Mouse (Mus musculus): ENCODE results near the gene Naa80. TPM values are rescaled to one million over a fixed set of nuclear protein-coding genes. Genes with fewer than 3 reads are reported as not detected.

Gene Naa80
- polyA plus RNA-seq, 1 experiment from 2014 or later = 15.1 TPM

- DNase-seq (ENCODE audit: low spot score) (peak; percentile 96), ATAC-seq (ENCODE audit: insufficient read depth, low FRiP score, low TSS enrichment) (peak; percentile 81)
- Histone ChIP-seq H3K9me3 (ENCODE audit: control insufficient read depth, low read length) (no peaks in the 10 kb centered on the region), H3K27me3 (ENCODE audit: control insufficient read depth, insufficient read depth, low read length) (no peaks in the 10 kb centered on the region), H3K4me2 (ENCODE audit: low read depth) (peak within 1 kb of the TSS; percentile 85), H3K9ac (ENCODE audit: low read length) (peak within 1 kb of the TSS; percentile 65), H3K4me1 (ENCODE audit: control insufficient read depth, insufficient read depth, low read length) (peaks cover 19% of the 10 kb centered on the region), H3K27ac (ENCODE audit: low read depth, low read length) (no peak within 1 kb of the TSS; the same call in 1 of the 2 replicates), H3K4me3 (ENCODE audit: low read depth, low read length) (peak within 1 kb of the TSS; percentile 52), H3K36me3 (ENCODE audit: control insufficient read depth, insufficient read depth, low read length) (peaks cover 16% of the 10 kb centered on the region)
- whole genome bisulfite sequencing = under 1% methylated on average over 46 of the region's 46 CpGs
These were observed 37.0 kb upstream of the Naa80 start, which contains the start of the genes Cyb561d2 and Nprl2 for GRCm38 (mm10) chr9:107541474-107542351. Cyb561d2 (minus strand) TSS chr9:107542193. Nprl2 (plus strand) TSS chr9:107542226.

GRCm38 (mm10) chr9:107542352-107542686, 36.4 kb upstream of the Naa80 start:
- peak overlapping the region; percentile 65 for H3K9ac ChIP-seq (ENCODE audit: low read length)
- H3K9me3 ChIP-seq (ENCODE audit: control insufficient read depth, low read length) = no peaks in the 10 kb centered on the region
- DNase-seq (ENCODE audit: low spot score) (no peak), ATAC-seq (ENCODE audit: insufficient read depth, low FRiP score, low TSS enrichment) (no peak)
- H3K4me1 ChIP-seq (ENCODE audit: control insufficient read depth, insufficient read depth, low read length) = peaks cover 20% of the 10 kb centered on the region
- WGBS = 2% methylated on average over 11 of the region's 11 CpGs
- H3K27ac ChIP-seq (ENCODE audit: low read depth, low read length) = no peak overlapping the region
- no peaks in the 10 kb centered on the region for H3K27me3 ChIP-seq (ENCODE audit: control insufficient read depth, insufficient read depth, low read length)
- peak overlapping the region; percentile 52 for H3K4me3 ChIP-seq (ENCODE audit: low read depth, low read length)
- peak overlapping the region; percentile 85 for H3K4me2 ChIP-seq (ENCODE audit: low read depth)
- peaks cover 16% of the 10 kb centered on the region for H3K36me3 ChIP-seq (ENCODE audit: control insufficient read depth, insufficient read depth, low read length)

GRCm38 (mm10) chr9:107542721-107543120, 36.0 kb upstream of the Naa80 start:
- DNase-seq (ENCODE audit: low spot score) (no peak), ATAC-seq (ENCODE audit: insufficient read depth, low FRiP score, low TSS enrichment) (no peak)
- 47% methylated on average over 8 of the region's 8 CpGs for WGBS
- Histone ChIP-seq H3K27ac (ENCODE audit: low read depth, low read length) (no peak overlapping the region), H3K36me3 (ENCODE audit: control insufficient read depth, insufficient read depth, low read length) (peaks cover 15% of the 10 kb centered on the region), H3K9me3 (ENCODE audit: control insufficient read depth, low read length) (no peaks in the 10 kb centered on the region), H3K4me3 (ENCODE audit: low read depth, low read length) (peak overlapping the region; percentile 52), H3K4me1 (ENCODE audit: control insufficient read depth, insufficient read depth, low read length) (peaks cover 22% of the 10 kb centered on the region), H3K9ac (ENCODE audit: low read length) (peak overlapping the region; percentile 65), H3K4me2 (ENCODE audit: low read depth) (peak overlapping the region; percentile 85), H3K27me3 (ENCODE audit: control insufficient read depth, insufficient read depth, low read length) (no peaks in the 10 kb centered on the region)

- Histone ChIP-seq H3K9ac (ENCODE audit: low read length) (no peak overlapping the region), H3K9me3 (ENCODE audit: control insufficient read depth, low read length) (no peaks in the 10 kb centered on the region), H3K27ac (ENCODE audit: low read depth, low read length) (no peak overlapping the region), H3K4me3 (ENCODE audit: low read depth, low read length) (no peak overlapping the region; the same call in 1 of the 2 replicates), H3K4me2 (ENCODE audit: low read depth) (no peak overlapping the region), H3K27me3 (ENCODE audit: control insufficient read depth, insufficient read depth, low read length) (no peaks in the 10 kb centered on the region), H3K4me1 (ENCODE audit: control insufficient read depth, insufficient read depth, low read length) (peaks cover 22% of the 10 kb centered on the region), H3K36me3 (ENCODE audit: control insufficient read depth, insufficient read depth, low read length) (peaks cover 10% of the 10 kb centered on the region)
- ATAC-seq (ENCODE audit: insufficient read depth, low FRiP score, low TSS enrichment) = no peak
- no peak for DNase-seq (ENCODE audit: low spot score)
- 84% methylated on average over 11 of the region's 11 CpGs for WGBS
These were observed 35.4 kb upstream of the Naa80 start for GRCm38 (mm10) chr9:107543299-107543698.

GRCm38 (mm10) chr9:107544196-107544700, 34.4 kb upstream of the Naa80 start:
- no peak overlapping the region for H3K9ac ChIP-seq (ENCODE audit: low read length)
- peaks cover 8% of the 10 kb centered on the region for H3K36me3 ChIP-seq (ENCODE audit: control insufficient read depth, insufficient read depth, low read length)
- H3K27ac ChIP-seq (ENCODE audit: low read depth, low read length) = no peak overlapping the region
- no peak overlapping the region for H3K4me3 ChIP-seq (ENCODE audit: low read depth, low read length)
- no peaks in the 10 kb centered on the region for H3K9me3 ChIP-seq (ENCODE audit: control insufficient read depth, low read length)
- no peak overlapping the region for H3K4me2 ChIP-seq (ENCODE audit: low read depth)
- ATAC-seq (ENCODE audit: insufficient read depth, low FRiP score, low TSS enrichment) (no peak), DNase-seq (ENCODE audit: low spot score) (no peak)
- H3K27me3 ChIP-seq (ENCODE audit: control insufficient read depth, insufficient read depth, low read length) = no peaks in the 10 kb centered on the region
- H3K4me1 ChIP-seq (ENCODE audit: control insufficient read depth, insufficient read depth, low read length) = peaks cover 22% of the 10 kb centered on the region
- WGBS = 95% methylated on average over 17 of the region's 17 CpGs

- Histone ChIP-seq H3K4me2 (ENCODE audit: low read depth) (no peak overlapping the region), H3K36me3 (ENCODE audit: control insufficient read depth, insufficient read depth, low read length) (peaks cover 3% of the 10 kb centered on the region), H3K4me3 (ENCODE audit: low read depth, low read length) (no peak overlapping the region), H3K9me3 (ENCODE audit: control insufficient read depth, low read length) (no peaks in the 10 kb centered on the region), H3K4me1 (ENCODE audit: control insufficient read depth, insufficient read depth, low read length) (peaks cover 22% of the 10 kb centered on the region), H3K27ac (ENCODE audit: low read depth, low read length) (no peak overlapping the region), H3K9ac (ENCODE audit: low read length) (no peak overlapping the region), H3K27me3 (ENCODE audit: control insufficient read depth, insufficient read depth, low read length) (peaks cover 1% of the 10 kb centered on the region; the same call in 1 of the 2 replicates)
- WGBS = 92% methylated on average over 12 of the region's 12 CpGs
- ATAC-seq (ENCODE audit: insufficient read depth, low FRiP score, low TSS enrichment) (no peak), DNase-seq (ENCODE audit: low spot score) (no peak)
These were observed 34.0 kb upstream of the Naa80 start for GRCm38 (mm10) chr9:107544729-107545128.

- H3K9me3 ChIP-seq (ENCODE audit: control insufficient read depth, low read length) = no peaks in the 10 kb centered on the region
- no peak overlapping the region for H3K4me2 ChIP-seq (ENCODE audit: low read depth)
- H3K36me3 ChIP-seq (ENCODE audit: control insufficient read depth, insufficient read depth, low read length) = peaks cover 2% of the 10 kb centered on the region; the same call in 1 of the 2 replicates
- no peak overlapping the region for H3K9ac ChIP-seq (ENCODE audit: low read length)
- no peak overlapping the region for H3K4me3 ChIP-seq (ENCODE audit: low read depth, low read length)
- no peak for ATAC-seq (ENCODE audit: insufficient read depth, low FRiP score, low TSS enrichment)
- WGBS = 83% methylated on average over 10 of the region's 10 CpGs
- DNase-seq (ENCODE audit: low spot score) = no peak
- H3K4me1 ChIP-seq (ENCODE audit: control insufficient read depth, insufficient read depth, low read length) = peaks cover 22% of the 10 kb centered on the region
- H3K27me3 ChIP-seq (ENCODE audit: control insufficient read depth, insufficient read depth, low read length) = peaks cover 6% of the 10 kb centered on the region
- H3K27ac ChIP-seq (ENCODE audit: low read depth, low read length) = no peak overlapping the region
These were observed 33.5 kb upstream of the Naa80 start for GRCm38 (mm10) chr9:107545199-107545598.

- Histone ChIP-seq H3K4me2 (ENCODE audit: low read depth) (no peak overlapping the region), H3K9ac (ENCODE audit: low read length) (no peak overlapping the region), H3K4me3 (ENCODE audit: low read depth, low read length) (no peak overlapping the region), H3K27ac (ENCODE audit: low read depth, low read length) (no peak overlapping the region), H3K4me1 (ENCODE audit: control insufficient read depth, insufficient read depth, low read length) (peaks cover 22% of the 10 kb centered on the region), H3K36me3 (ENCODE audit: control insufficient read depth, insufficient read depth, low read length) (peaks cover 2% of the 10 kb centered on the region; the same call in 1 of the 2 replicates), H3K27me3 (ENCODE audit: control insufficient read depth, insufficient read depth, low read length) (peaks cover 10% of the 10 kb centered on the region), H3K9me3 (ENCODE audit: control insufficient read depth, low read length) (no peaks in the 10 kb centered on the region)
- peak; percentile 80 for DNase-seq (ENCODE audit: low spot score)
- 4% methylated on average over 3 of the region's 3 CpGs for WGBS
- ATAC-seq (ENCODE audit: insufficient read depth, low FRiP score, low TSS enrichment) = no peak
These were observed 33.1 kb upstream of the Naa80 start for GRCm38 (mm10) chr9:107545602-107546001.

All from neural tube, embryonic 11.5 days (tissue).